Mouse (Mus musculus): ENCODE results near the gene Dhrs7. TPM values are rescaled to one million over a fixed set of nuclear protein-coding genes. Genes with fewer than 3 reads are reported as not detected.

Dhrs7 gene
- polyA plus RNA-seq, 1 experiment from 2014 or later: 54.0 TPM

- ATAC-seq (no peak), DNase-seq (no peak)
- Histone ChIP-seq H3K9ac (replicated peaks) (no peak overlapping the region), H3K4me3 (ENCODE audit: low read depth, low read length) (no peak overlapping the region), H3K36me3 (replicated peaks; ENCODE audit: insufficient read depth, low read length) (no peaks in the 10 kb centered on the region), H3K4me2 (ENCODE audit: low read depth, low read length) (no peak overlapping the region), H3K27me3 (ENCODE audit: insufficient read depth, low read length) (no peaks in the 10 kb centered on the region), H3K9me3 (ENCODE audit: low read length) (no peaks in the 10 kb centered on the region), H3K27ac (ENCODE audit: low read depth) (no peak overlapping the region), H3K4me1 (ENCODE audit: insufficient read depth) (peaks cover 12% of the 10 kb centered on the region; the same call in 1 of the 2 replicates)
- WGBS (ENCODE audit: insufficient replicate concordance): 77% methylated on average over 5 of the region's 5 CpGs
- TF ChIP-seq CTCF (IDR thresholded peaks at IDR 0.05; ENCODE audit: low read depth) (no peak), EP300 (IDR thresholded peaks at IDR 0.05; ENCODE audit: low read depth) (no peak)
Observed at GRCm38 (mm10) chr12:72666015-72666414, 1.3 kb upstream of the Dhrs7 start.

GRCm38 (mm10) chr12:72664020-72664734 lies 532 bp downstream of the Dhrs7 start:
- DNase-seq (peak; percentile 61), ATAC-seq (peak; percentile 13)
- Histone ChIP-seq H3K4me3 (ENCODE audit: low read depth, low read length) (peak overlapping the region; percentile 71), H3K27me3 (ENCODE audit: insufficient read depth, low read length) (no peaks in the 10 kb centered on the region), H3K9ac (replicated peaks) (peak overlapping the region; percentile 66), H3K27ac (ENCODE audit: low read depth) (peak overlapping the region; percentile 82), H3K36me3 (replicated peaks; ENCODE audit: insufficient read depth, low read length) (no peaks in the 10 kb centered on the region), H3K4me2 (ENCODE audit: low read depth, low read length) (peak overlapping the region; percentile 94), H3K4me1 (ENCODE audit: insufficient read depth) (peaks cover 12% of the 10 kb centered on the region; the same call in 1 of the 2 replicates), H3K9me3 (ENCODE audit: low read length) (no peaks in the 10 kb centered on the region)
- TF ChIP-seq EP300 (IDR thresholded peaks at IDR 0.05; ENCODE audit: low read depth) (no peak), CTCF (IDR thresholded peaks at IDR 0.05; ENCODE audit: low read depth) (no peak)
- WGBS (ENCODE audit: insufficient replicate concordance): 5% methylated on average over 28 of the region's 28 CpGs

- H3K27me3 ChIP-seq (ENCODE audit: insufficient read depth, low read length): no peaks in the 10 kb centered on the region
- no peaks in the 10 kb centered on the region for H3K9me3 ChIP-seq (ENCODE audit: low read length)
- no peak overlapping the region for H3K9ac ChIP-seq (replicated peaks)
- TF ChIP-seq EP300 (IDR thresholded peaks at IDR 0.05; ENCODE audit: low read depth): no peak
- no peak for TF ChIP-seq CTCF (IDR thresholded peaks at IDR 0.05; ENCODE audit: low read depth)
- H3K4me2 ChIP-seq (ENCODE audit: low read depth, low read length): no peak overlapping the region
- no peak overlapping the region for H3K27ac ChIP-seq (ENCODE audit: low read depth)
- H3K4me1 ChIP-seq (ENCODE audit: insufficient read depth): no peaks in the 10 kb centered on the region
- 87% methylated on average over 16 of the region's 16 CpGs for WGBS (ENCODE audit: insufficient replicate concordance)
- H3K4me3 ChIP-seq (ENCODE audit: low read depth, low read length): no peak overlapping the region
- H3K36me3 ChIP-seq (replicated peaks; ENCODE audit: insufficient read depth, low read length): peaks cover 18% of the 10 kb centered on the region
- DNase-seq (no peak), ATAC-seq (no peak)
Observed at GRCm38 (mm10) chr12:72655775-72656174, 8.9 kb downstream of the Dhrs7 start.

- 30% methylated on average over 4 of the region's 4 CpGs for WGBS (ENCODE audit: insufficient replicate concordance)
- H3K9me3 ChIP-seq (ENCODE audit: low read length): no peaks in the 10 kb centered on the region
Observed at GRCm38 (mm10) chr12:72654698-72655097, 10.0 kb downstream of the Dhrs7 start.

GRCm38 (mm10) chr12:72649611-72650330 lies 14.9 kb downstream of the Dhrs7 start, which contains the start of gene Gm4756:
TSS of gene Gm4756 (minus strand) at chr12:72649661.
- Histone ChIP-seq H3K4me3 (ENCODE audit: low read depth, low read length) (no peak within 1 kb of the TSS), H3K9ac (replicated peaks) (no peak within 1 kb of the TSS), H3K36me3 (replicated peaks; ENCODE audit: insufficient read depth, low read length) (peaks cover 12% of the 10 kb centered on the region), H3K27me3 (ENCODE audit: insufficient read depth, low read length) (no peaks in the 10 kb centered on the region), H3K27ac (ENCODE audit: low read depth) (peak within 1 kb of the TSS; percentile 67), H3K9me3 (ENCODE audit: low read length) (no peaks in the 10 kb centered on the region), H3K4me2 (ENCODE audit: low read depth, low read length) (no peak within 1 kb of the TSS), H3K4me1 (ENCODE audit: insufficient read depth) (no peaks in the 10 kb centered on the region)
- no peak for TF ChIP-seq EP300 (IDR thresholded peaks at IDR 0.05; ENCODE audit: low read depth)
- no peak for TF ChIP-seq CTCF (IDR thresholded peaks at IDR 0.05; ENCODE audit: low read depth)
- DNase-seq: no peak
- peak; percentile 48; the same call in 1 of the 2 replicates for ATAC-seq
- 55% methylated on average over 11 of the region's 11 CpGs for WGBS (ENCODE audit: insufficient replicate concordance)

More at GRCm38 (mm10) chr12:72654698-72655097, 10.0 kb downstream of the Dhrs7 start:
- DNase-seq: peak; percentile 60
- Histone ChIP-seq H3K4me1 (ENCODE audit: insufficient read depth) (no peaks in the 10 kb centered on the region), H3K27ac (ENCODE audit: low read depth) (no peak overlapping the region), H3K4me3 (ENCODE audit: low read depth, low read length) (no peak overlapping the region), H3K9ac (replicated peaks) (no peak overlapping the region), H3K27me3 (ENCODE audit: insufficient read depth, low read length) (no peaks in the 10 kb centered on the region), H3K36me3 (replicated peaks; ENCODE audit: insufficient read depth, low read length) (peaks cover 18% of the 10 kb centered on the region), H3K4me2 (ENCODE audit: low read depth, low read length) (no peak overlapping the region)
- no peak for TF ChIP-seq EP300 (IDR thresholded peaks at IDR 0.05; ENCODE audit: low read depth)
- TF ChIP-seq CTCF (IDR thresholded peaks at IDR 0.05; ENCODE audit: low read depth): peak; percentile 79
- no peak for ATAC-seq

- no peak overlapping the region for H3K4me2 ChIP-seq (ENCODE audit: low read depth, low read length)
- H3K9me3 ChIP-seq (ENCODE audit: low read length): peaks cover 5% of the 10 kb centered on the region; the same call in 1 of the 2 replicates
- H3K27ac ChIP-seq (ENCODE audit: low read depth): no peak overlapping the region
- H3K9ac ChIP-seq (replicated peaks): no peak overlapping the region
- no peaks in the 10 kb centered on the region for H3K4me1 ChIP-seq (ENCODE audit: insufficient read depth)
- peaks cover 12% of the 10 kb centered on the region for H3K36me3 ChIP-seq (replicated peaks; ENCODE audit: insufficient read depth, low read length)
- WGBS (ENCODE audit: insufficient replicate concordance): 87% methylated on average over 14 of the region's 14 CpGs
- DNase-seq: no peak
- no peak overlapping the region for H3K4me3 ChIP-seq (ENCODE audit: low read depth, low read length)
- no peak for ATAC-seq
- no peaks in the 10 kb centered on the region for H3K27me3 ChIP-seq (ENCODE audit: insufficient read depth, low read length)
- TF ChIP-seq EP300 (IDR thresholded peaks at IDR 0.05; ENCODE audit: low read depth): no peak
- TF ChIP-seq CTCF (IDR thresholded peaks at IDR 0.05; ENCODE audit: low read depth): no peak
Observed at GRCm38 (mm10) chr12:72648921-72649320, 15.8 kb downstream of the Dhrs7 start.

Measured in liver, postnatal 0 days (tissue).